Mouse (Mus musculus) kidney, embryonic 15.5 days (tissue): ENCODE results near the gene Atoh1. TPM values are rescaled to one million over a fixed set of nuclear protein-coding genes. Genes with fewer than 3 reads are reported as not detected.

Experiments
- ATAC-seq: fragments of 200-750 bp; cut with Nextera tagmentation; replicated peaks from 2 replicates; pipeline ENCODE4 v1.8.0; 2017; ENCODE audit warnings: moderate TSS enrichment; ENCODE audit not compliant: low FRiP score
- H3K27ac ChIP-seq: fragments of 300-500 bp; sonication (generic); 2 replicates; pipeline ENCODE4 v1.5.1; 2015; ENCODE audit warnings: mild to moderate bottlenecking, inconsistent platforms
- H3K27me3 ChIP-seq: fragments of 300-500 bp; sonication (generic); 2 replicates; pipeline ENCODE4 v1.6.1; 2015; ENCODE audit warnings: inconsistent platforms
- H3K36me3 ChIP-seq: fragments of 300-500 bp; sonication (generic); 2 replicates; pipeline ENCODE4 v1.6.1; 2015; ENCODE audit warnings: inconsistent platforms
- H3K4me1 ChIP-seq: fragments of 300-500 bp; sonication (generic); 2 replicates; pipeline ENCODE4 v1.6.1; 2015; ENCODE audit warnings: inconsistent platforms
- H3K4me2 ChIP-seq: fragments of 300-500 bp; sonication (generic); 2 replicates; pipeline ENCODE4 v1.6.1; 2015; ENCODE audit warnings: moderate library complexity, mild to moderate bottlenecking, inconsistent platforms
- H3K4me3 ChIP-seq: fragments of 300-500 bp; sonication (generic); replicated peaks from 2 replicates; pipeline ENCODE4 v1.5.1; 2015; ENCODE audit warnings: mild to moderate bottlenecking, inconsistent platforms
- H3K9ac ChIP-seq: fragments of 300-500 bp; sonication (generic); 2 replicates; pipeline ENCODE4 v1.6.1; 2015; ENCODE audit warnings: mild to moderate bottlenecking, inconsistent platforms
- H3K9me3 ChIP-seq: fragments of 300-500 bp; sonication (generic); replicated peaks from 2 replicates; pipeline ENCODE4 v1.6.1; 2016; ENCODE audit warnings: inconsistent platforms
- WGBS: fragments of 180-500 bp; shearing (Covaris S2); methylation state at CpG from one replicate; pipeline ENCODE4 v1.1.7; 2015; ENCODE audit warnings: mixed read lengths; 5-methylcytosine and 5-hydroxymethylcytosine counted together
- polyA plus RNA-seq: library from polyadenylated mRNA; unstranded; fragments of >200 nt; fragmentation: Nextera tagmentation; extraction: Ambion mirVana; gene quantifications from 2 replicates; pipeline ENCODE4 v1.2.1, GENCODE M21; 2015

Gene Atoh1
- polyA plus RNA-seq, 1 experiment from 2014 or later = not detected

DNA sequence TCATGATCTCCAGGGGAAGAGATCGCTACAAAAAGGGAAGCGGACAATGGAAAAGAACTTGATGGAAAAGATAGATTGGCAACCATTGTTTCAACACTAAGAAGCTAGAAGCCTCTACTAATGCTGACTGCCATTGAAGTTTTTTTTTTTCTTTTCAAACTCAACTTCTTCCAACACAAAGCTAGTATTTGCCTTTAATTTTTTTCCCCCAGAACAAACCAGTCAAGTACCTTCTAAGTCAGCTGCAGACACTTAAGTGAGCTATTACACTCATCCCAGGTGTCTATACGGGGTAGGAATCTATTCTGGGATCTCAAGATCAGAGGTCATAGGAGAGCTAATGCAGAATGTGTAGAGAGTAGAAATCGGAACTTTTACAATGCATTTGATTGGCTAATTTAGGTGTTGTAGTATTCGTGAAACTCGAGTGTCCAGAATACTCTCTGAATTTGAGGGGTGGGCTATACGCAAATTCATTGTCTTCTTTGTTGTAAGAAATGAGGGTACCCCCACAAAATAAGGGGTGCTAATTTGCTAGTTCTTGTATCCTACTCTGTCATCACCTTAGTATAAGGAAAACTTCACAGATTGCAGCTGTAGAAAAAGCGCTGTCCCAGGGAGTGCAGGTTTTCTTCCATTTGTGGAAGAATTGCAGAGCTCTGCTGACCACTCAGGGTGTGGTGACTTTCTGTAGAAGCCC lies 2.8 kb downstream of the Atoh1 start:
- Histone ChIP-seq H3K9ac (no peak overlapping the region), H3K4me1 (peaks cover 40% of the 10 kb centered on the region), H3K4me3 (no peak overlapping the region), H3K27me3 (peaks cover 97% of the 10 kb centered on the region), H3K27ac (no peak overlapping the region), H3K9me3 (no peaks in the 10 kb centered on the region), H3K36me3 (no peaks in the 10 kb centered on the region), H3K4me2 (no peak overlapping the region)
- ATAC-seq = no peak
- WGBS = 4% methylated on average over 8 of the region's 8 CpGs

DNA sequence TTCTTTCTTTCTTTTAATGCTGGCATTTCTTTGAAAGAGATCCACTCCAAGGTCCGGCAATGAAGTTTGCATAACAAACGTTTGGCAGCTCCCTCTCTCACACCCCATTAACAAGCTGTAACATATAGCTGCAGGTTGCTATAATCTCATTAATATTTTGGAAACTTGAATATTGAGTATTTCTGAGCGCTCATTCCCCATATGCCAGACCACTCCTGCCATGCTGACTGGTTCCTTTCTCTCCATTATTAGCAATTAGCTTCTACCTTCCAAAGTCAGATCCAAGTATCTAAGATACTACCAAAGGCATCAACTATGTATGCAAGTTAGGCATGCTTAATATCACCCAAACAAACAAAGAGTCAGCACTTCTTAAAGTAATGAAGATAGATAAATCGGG lies 4.4 kb downstream of the Atoh1 start:
- 1% methylated on average over 4 of the region's 4 CpGs for WGBS
- Histone ChIP-seq H3K9me3 (no peaks in the 10 kb centered on the region), H3K36me3 (no peaks in the 10 kb centered on the region), H3K27ac (no peak overlapping the region), H3K4me3 (no peak overlapping the region), H3K9ac (no peak overlapping the region), H3K4me2 (no peak overlapping the region), H3K4me1 (peaks cover 30% of the 10 kb centered on the region), H3K27me3 (peaks cover 89% of the 10 kb centered on the region)
- ATAC-seq = no peak

DNA sequence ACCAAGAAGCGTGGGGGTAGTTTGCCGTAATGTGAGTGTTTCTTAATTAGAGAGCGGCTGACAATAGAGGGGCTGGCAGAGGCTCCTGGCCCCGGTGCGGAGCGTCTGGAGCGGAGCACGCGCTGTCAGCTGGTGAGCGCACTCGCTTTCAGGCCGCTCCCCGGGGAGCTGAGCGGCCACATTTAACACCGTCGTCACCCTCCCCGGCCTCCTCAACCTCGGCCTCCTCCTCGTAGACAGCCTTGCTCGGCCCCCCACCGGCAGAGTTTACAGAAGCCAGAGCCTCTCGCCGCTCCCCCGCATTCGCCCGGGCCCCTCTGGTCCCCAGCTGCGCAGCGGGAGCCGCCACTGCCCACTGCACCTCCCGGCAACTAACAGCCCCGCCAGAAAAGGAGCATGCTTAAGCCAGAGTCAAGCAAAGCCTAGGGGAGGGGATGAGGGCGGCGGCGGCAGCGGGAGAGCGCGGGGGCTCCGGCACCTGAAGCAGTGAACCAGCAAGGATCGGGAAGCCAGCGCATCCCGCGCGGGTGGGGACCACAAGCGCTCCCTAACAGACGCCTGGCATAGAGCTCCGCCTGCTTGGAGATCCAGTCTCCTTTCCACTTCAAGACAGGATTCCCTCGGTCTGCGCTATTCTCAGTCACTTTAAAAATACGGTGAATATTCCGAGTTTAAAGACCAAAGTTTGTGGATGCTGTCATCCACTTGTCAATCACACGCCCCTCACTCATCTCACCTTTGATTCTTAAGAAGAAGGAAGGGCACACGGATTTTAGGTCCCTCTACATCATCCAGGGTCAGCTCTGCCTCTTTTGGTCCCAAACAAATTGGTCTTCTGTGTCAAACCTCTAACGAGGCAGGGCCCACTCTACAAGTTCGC lies 5.8 kb downstream of the Atoh1 start:
- Histone ChIP-seq H3K4me3 (peak overlapping the region; percentile 45), H3K27me3 (peaks cover 80% of the 10 kb centered on the region), H3K9ac (no peak overlapping the region), H3K4me2 (peak overlapping the region; percentile 87), H3K4me1 (peaks cover 17% of the 10 kb centered on the region), H3K36me3 (no peaks in the 10 kb centered on the region), H3K27ac (no peak overlapping the region), H3K9me3 (no peaks in the 10 kb centered on the region)
- WGBS = 1% methylated on average over 54 of the region's 54 CpGs
- ATAC-seq = peak; percentile 78

DNA sequence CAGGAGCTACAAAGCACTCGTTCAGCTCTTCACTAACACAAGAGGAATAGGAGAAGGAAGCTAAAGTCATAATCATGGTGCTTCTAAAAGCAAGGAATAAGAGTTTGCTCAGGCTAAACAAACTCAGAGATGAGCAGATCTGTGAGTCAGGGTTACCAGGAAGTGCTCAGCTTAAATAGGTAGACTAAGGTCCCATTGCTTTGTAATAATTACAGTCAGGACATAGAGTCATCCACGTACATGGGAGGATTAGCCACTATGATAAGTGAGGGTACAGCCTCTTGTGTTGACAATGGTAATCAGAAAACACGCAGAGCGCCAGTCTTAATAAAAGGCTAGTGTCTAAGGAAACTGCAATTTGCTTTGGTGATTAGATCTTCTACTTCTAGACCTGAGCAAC lies 7.4 kb downstream of the Atoh1 start:
- Histone ChIP-seq H3K27me3 (peaks cover 74% of the 10 kb centered on the region), H3K4me3 (no peak overlapping the region), H3K9me3 (no peaks in the 10 kb centered on the region), H3K9ac (no peak overlapping the region), H3K27ac (no peak overlapping the region), H3K36me3 (no peaks in the 10 kb centered on the region), H3K4me2 (no peak overlapping the region), H3K4me1 (peaks cover 10% of the 10 kb centered on the region)
- ATAC-seq = no peak
- 78% methylated on average over 4 of the region's 4 CpGs for WGBS

GRCm38 (mm10) chr6:64742915-64743489 lies 14.1 kb downstream of the Atoh1 start:
- H3K4me2 ChIP-seq = no peak overlapping the region
- WGBS = 64% methylated on average over 2 of the region's 2 CpGs
- no peaks in the 10 kb centered on the region for H3K9me3 ChIP-seq
- ATAC-seq = no peak
- H3K36me3 ChIP-seq = no peaks in the 10 kb centered on the region
- no peak overlapping the region for H3K27ac ChIP-seq
- H3K4me1 ChIP-seq = no peaks in the 10 kb centered on the region
- H3K27me3 ChIP-seq = peaks cover 13% of the 10 kb centered on the region
- no peak overlapping the region for H3K4me3 ChIP-seq
- no peak overlapping the region for H3K9ac ChIP-seq

- H3K4me3 ChIP-seq = no peak overlapping the region
- H3K9me3 ChIP-seq = no peaks in the 10 kb centered on the region
- ATAC-seq = no peak
- no peaks in the 10 kb centered on the region for H3K27me3 ChIP-seq
- 81% methylated on average over 2 of the region's 2 CpGs for WGBS
- no peaks in the 10 kb centered on the region for H3K4me1 ChIP-seq
- H3K9ac ChIP-seq = no peak overlapping the region
- no peak overlapping the region for H3K4me2 ChIP-seq
- H3K36me3 ChIP-seq = no peaks in the 10 kb centered on the region
- no peak overlapping the region for H3K27ac ChIP-seq
Measured at GRCm38 (mm10) chr6:64754515-64754914, 25.6 kb downstream of the Atoh1 start.

DNA sequence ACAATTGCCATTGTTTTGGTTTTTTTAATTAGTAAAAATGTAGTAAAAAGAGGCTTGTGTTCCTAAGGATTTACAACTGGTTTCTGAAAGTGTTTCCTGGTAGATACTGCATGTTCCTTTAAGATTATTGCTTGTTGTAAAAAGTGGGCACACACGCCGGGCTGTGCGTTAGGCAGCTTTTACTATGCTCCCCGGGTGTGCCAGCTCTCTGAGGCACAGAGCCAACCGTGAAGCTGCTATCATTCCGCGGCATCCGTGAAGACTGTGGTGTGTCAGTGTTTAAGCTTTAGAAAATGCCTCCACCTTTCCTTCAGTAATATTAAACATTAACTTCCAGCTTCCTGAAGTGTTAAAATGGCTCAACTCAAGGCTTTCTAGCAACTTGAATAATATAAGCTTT lies 35.0 kb downstream of the Atoh1 start:
- no peak overlapping the region for H3K4me2 ChIP-seq
- H3K9me3 ChIP-seq = no peaks in the 10 kb centered on the region
- no peak for ATAC-seq
- H3K27ac ChIP-seq = no peak overlapping the region
- H3K4me3 ChIP-seq = no peak overlapping the region
- no peak overlapping the region for H3K9ac ChIP-seq
- no peaks in the 10 kb centered on the region for H3K4me1 ChIP-seq
- H3K27me3 ChIP-seq = no peaks in the 10 kb centered on the region
- H3K36me3 ChIP-seq = no peaks in the 10 kb centered on the region
- WGBS = 41% methylated on average over 8 of the region's 8 CpGs

GRCm38 (mm10) chr6:64773430-64773829 lies 44.5 kb downstream of the Atoh1 start:
- no peaks in the 10 kb centered on the region for H3K4me1 ChIP-seq
- 4% methylated on average over 7 of the region's 7 CpGs for WGBS
- H3K4me3 ChIP-seq = no peak overlapping the region
- no peaks in the 10 kb centered on the region for H3K27me3 ChIP-seq
- H3K27ac ChIP-seq = no peak overlapping the region
- H3K4me2 ChIP-seq = 0 out of 2 replicates have a peak overlapping the region, but pooled peaks have one; percentile 19
- H3K9me3 ChIP-seq = no peaks in the 10 kb centered on the region
- no peak overlapping the region for H3K9ac ChIP-seq
- no peak; the same call in 1 of the 2 replicates for ATAC-seq
- H3K36me3 ChIP-seq = no peaks in the 10 kb centered on the region
